Mouse (Mus musculus) thymus, adult 2 months (tissue): ENCODE results near the gene Prkag2.

Source experiments
- CTCF ChIP-seq: fragments of 200-500 bp; IDR thresholded peaks from 2 replicates; pipeline ENCODE4 v1.5.1; 2012; ENCODE audit warnings: mild to moderate bottlenecking, control low read depth, low read length, moderate library complexity, borderline replicate concordance; ENCODE audit not compliant: control insufficient read depth, poor library complexity, insufficient read depth; ENCODE audit errors: extremely low read depth
- POLR2A ChIP-seq: fragments of 200-500 bp; IDR thresholded peaks from 2 replicates; pipeline ENCODE4 v1.6.1; 2012; ENCODE audit warnings: mild to moderate bottlenecking, low read length, control low read depth, moderate library complexity; ENCODE audit not compliant: control insufficient read depth, poor library complexity, insufficient read depth; ENCODE audit errors: extremely low read depth

- TF ChIP-seq CTCF (no peak), POLR2A (no peak)
Measured at GRCm38 (mm10) chr5:25119148-25119547, 18.7 kb upstream of the Prkag2 start.
